Mouse (Mus musculus): Measurements from ENCODE around the gene Ypel3.

- TF ChIP-seq CTCF (IDR thresholded peaks at IDR 0.05; ENCODE audit: low read depth) (no peak), EP300 (IDR thresholded peaks at IDR 0.05; ENCODE audit: low read depth) (no peak)
Measured at GRCm38 (mm10) chr7:126789141-126789540, 12.4 kb downstream of the Ypel3 start.
